Mouse (Mus musculus) heart, postnatal 10 days (tissue): ENCODE data around the gene Akap7. TPM values are rescaled to one million over a fixed set of nuclear protein-coding genes. Genes with fewer than 3 reads are reported as not detected.

Experiments
- DNase-seq, 2 experiments: peaks; one replicate each; pipeline ENCODE4 v3.0.0; 2021
- intact Hi-C: fragments of 180-260 bp; cut with DNase I; formaldehyde crosslinking; loops from one replicate; pipeline ENCODE4 v1.15.1; 2025
- total RNA-seq, 2 experiments: library from RNA; stranded (reverse); gene quantifications; 2 replicates each; pipeline ENCODE4 v1.2.3; 2021

Akap7 gene
- total RNA-seq, 2 experiments from 2014 or later, result 55.2 to 58.0 TPM

- intact Hi-C loops, result no loop called here
- no peak for DNase-seq
These were observed 46.5 kb downstream of the Akap7 start for GRCm38 (mm10) chr10:25261176-25261575.

- DNase-seq, result no peak
- intact Hi-C loops, result no loop called here
These were observed 46.9 kb downstream of the Akap7 start for GRCm38 (mm10) chr10:25260724-25261123.

- intact Hi-C loops, result no loop called here
- DNase-seq, result no peak
These were observed 49.5 kb downstream of the Akap7 start for GRCm38 (mm10) chr10:25258171-25258570.

GRCm38 (mm10) chr10:25257466-25257865 lies 50.2 kb downstream of the Akap7 start:
- intact Hi-C loops, result no loop called here
- no peak for DNase-seq

GRCm38 (mm10) chr10:25253474-25253873 lies 54.2 kb downstream of the Akap7 start:
- intact Hi-C loops, result no loop called here
- no peak for DNase-seq

- intact Hi-C loops, result no loop called here
- no peak for DNase-seq
These were observed 54.7 kb downstream of the Akap7 start for GRCm38 (mm10) chr10:25253006-25253405.

GRCm38 (mm10) chr10:25250108-25250507 lies 57.6 kb downstream of the Akap7 start:
- peak; percentile 62 to 80 for DNase-seq
- intact Hi-C loops, result no loop called here

- no peak for DNase-seq
- intact Hi-C loops, result no loop called here
These were observed 61.5 kb downstream of the Akap7 start for GRCm38 (mm10) chr10:25246173-25246572.

- peak; percentile 23 to 38 for DNase-seq
- intact Hi-C loops, result no loop called here
These were observed 68.5 kb downstream of the Akap7 start for GRCm38 (mm10) chr10:25239156-25239555.

GRCm38 (mm10) chr10:25234080-25234479 lies 73.6 kb downstream of the Akap7 start:
- intact Hi-C loops, result no loop called here
- DNase-seq, result no peak

GRCm38 (mm10) chr10:25232700-25233099 lies 75.0 kb downstream of the Akap7 start:
- DNase-seq, result no peak
- intact Hi-C loops, result no loop called here

GRCm38 (mm10) chr10:25231358-25231757 lies 76.3 kb downstream of the Akap7 start:
- no peak for DNase-seq
- intact Hi-C loops, result no loop called here

GRCm38 (mm10) chr10:25224371-25224770 lies 83.3 kb downstream of the Akap7 start:
- intact Hi-C loops, result no loop called here
- DNase-seq, result no peak

GRCm38 (mm10) chr10:25220754-25221153 lies 86.9 kb downstream of the Akap7 start:
- no peak for DNase-seq
- intact Hi-C loops, result no loop called here

GRCm38 (mm10) chr10:25219901-25220495 lies 87.7 kb downstream of the Akap7 start:
- no peak for DNase-seq
- intact Hi-C loops, result loop anchor here (1.0 to 5.0 kb wide), 2 partner anchors 259 to 348 kb away; no protein-coding TSS in a partner anchor

GRCm38 (mm10) chr10:25219220-25219628 lies 88.4 kb downstream of the Akap7 start:
- intact Hi-C loops, result loop anchor here (1.0 to 5.0 kb wide), 2 partner anchors 258 to 347 kb away; no protein-coding TSS in a partner anchor
- peak; percentile 52 to 74 for DNase-seq

- no peak for DNase-seq
- intact Hi-C loops, result loop anchor here (1.0 to 5.0 kb wide), 2 partner anchors 257 to 346 kb away; no protein-coding TSS in a partner anchor
These were observed 88.9 kb downstream of the Akap7 start for GRCm38 (mm10) chr10:25218746-25219145.

- intact Hi-C loops, result loop anchor here (5.0 kb wide), 1 partner anchor 344 kb away; no protein-coding TSS in a partner anchor
- DNase-seq, result no peak
These were observed 91.7 kb downstream of the Akap7 start for GRCm38 (mm10) chr10:25215977-25216376.

- DNase-seq, result no peak
- intact Hi-C loops, result no loop called here
These were observed 94.0 kb downstream of the Akap7 start for GRCm38 (mm10) chr10:25213716-25214115.

GRCm38 (mm10) chr10:25208619-25209018 lies 99.1 kb downstream of the Akap7 start:
- intact Hi-C loops, result no loop called here
- no peak for DNase-seq

- intact Hi-C loops, result no loop called here
- peak in 1 of 2 experiments; percentile 11 for DNase-seq
These were observed 99.8 kb downstream of the Akap7 start for GRCm38 (mm10) chr10:25207866-25208265.

GRCm38 (mm10) chr10:25200691-25201090 lies 107.0 kb downstream of the Akap7 start:
- no peak for DNase-seq
- intact Hi-C loops, result no loop called here
